Mouse (Mus musculus): Measurements from ENCODE around the gene Kcp. TPM values are rescaled to one million over a fixed set of nuclear protein-coding genes. Genes with fewer than 3 reads are reported as not detected.

Gene Kcp
- total RNA-seq, 1 experiment from 2014 or later = 0.12 TPM

GRCm38 (mm10) chr6:29473941-29474691 lies 33.6 kb downstream of the Kcp start:
- ATAC-seq (ENCODE audit: extremely low read depth, insufficient number of reproducible peaks, low FRiP score, poor library complexity, severe bottlenecking) = peak; percentile 65

GRCm38 (mm10) chr6:29471137-29471536 lies 36.6 kb downstream of the Kcp start, which contains the start of gene Atp6v1fnb:
Atp6v1fnb (plus strand) TSS chr6:29471437.
- ATAC-seq (ENCODE audit: extremely low read depth, insufficient number of reproducible peaks, low FRiP score, poor library complexity, severe bottlenecking) = no peak

GRCm38 (mm10) chr6:29468851-29469250 lies 38.9 kb downstream of the Kcp start:
- ATAC-seq (ENCODE audit: extremely low read depth, insufficient number of reproducible peaks, low FRiP score, poor library complexity, severe bottlenecking) = no peak

- ATAC-seq (ENCODE audit: extremely low read depth, insufficient number of reproducible peaks, low FRiP score, poor library complexity, severe bottlenecking) = peak; percentile 88
Measured at GRCm38 (mm10) chr6:29467583-29468354, 40.0 kb downstream of the Kcp start, which contains the start of gene Atp6v1f. Atp6v1f (plus strand) TSS chr6:29467718.

- ATAC-seq (ENCODE audit: extremely low read depth, insufficient number of reproducible peaks, low FRiP score, poor library complexity, severe bottlenecking) = no peak
Measured at GRCm38 (mm10) chr6:29463388-29463787, 44.4 kb downstream of the Kcp start.

GRCm38 (mm10) chr6:29461502-29461901 lies 46.2 kb downstream of the Kcp start:
- ATAC-seq (ENCODE audit: extremely low read depth, insufficient number of reproducible peaks, low FRiP score, poor library complexity, severe bottlenecking) = no peak

- ATAC-seq (ENCODE audit: extremely low read depth, insufficient number of reproducible peaks, low FRiP score, poor library complexity, severe bottlenecking) = no peak
Measured at GRCm38 (mm10) chr6:29450667-29451066, 57.1 kb downstream of the Kcp start.

- no peak for ATAC-seq (ENCODE audit: extremely low read depth, insufficient number of reproducible peaks, low FRiP score, poor library complexity, severe bottlenecking)
Measured at GRCm38 (mm10) chr6:29449858-29450257, 57.9 kb downstream of the Kcp start.

GRCm38 (mm10) chr6:29445354-29445753 lies 62.4 kb downstream of the Kcp start:
- no peak for ATAC-seq (ENCODE audit: extremely low read depth, insufficient number of reproducible peaks, low FRiP score, poor library complexity, severe bottlenecking)

GRCm38 (mm10) chr6:29444773-29445172 lies 63.0 kb downstream of the Kcp start:
- ATAC-seq (ENCODE audit: extremely low read depth, insufficient number of reproducible peaks, low FRiP score, poor library complexity, severe bottlenecking) = 0 out of 2 replicates have a peak, but pooled peaks have one; percentile 14

- ATAC-seq (ENCODE audit: extremely low read depth, insufficient number of reproducible peaks, low FRiP score, poor library complexity, severe bottlenecking) = no peak
Measured at GRCm38 (mm10) chr6:29439789-29440188, 68.0 kb downstream of the Kcp start.

GRCm38 (mm10) chr6:29439251-29439650 lies 68.5 kb downstream of the Kcp start:
- ATAC-seq (ENCODE audit: extremely low read depth, insufficient number of reproducible peaks, low FRiP score, poor library complexity, severe bottlenecking) = no peak

GRCm38 (mm10) chr6:29436461-29436934 lies 71.3 kb downstream of the Kcp start:
- no peak for ATAC-seq (ENCODE audit: extremely low read depth, insufficient number of reproducible peaks, low FRiP score, poor library complexity, severe bottlenecking)

- ATAC-seq (ENCODE audit: extremely low read depth, insufficient number of reproducible peaks, low FRiP score, poor library complexity, severe bottlenecking) = no peak
Measured at GRCm38 (mm10) chr6:29435940-29436451, 71.8 kb downstream of the Kcp start.

- ATAC-seq (ENCODE audit: extremely low read depth, insufficient number of reproducible peaks, low FRiP score, poor library complexity, severe bottlenecking) = no peak
Measured at GRCm38 (mm10) chr6:29434911-29435691, 72.7 kb downstream of the Kcp start.

- no peak for ATAC-seq (ENCODE audit: extremely low read depth, insufficient number of reproducible peaks, low FRiP score, poor library complexity, severe bottlenecking)
Measured at GRCm38 (mm10) chr6:29433804-29434795, 73.7 kb downstream of the Kcp start.

- no peak for ATAC-seq (ENCODE audit: extremely low read depth, insufficient number of reproducible peaks, low FRiP score, poor library complexity, severe bottlenecking)
Measured at GRCm38 (mm10) chr6:29433038-29433803, 74.5 kb downstream of the Kcp start, which contains the start of gene Flnc. Flnc (plus strand) TSS chr6:29433256.
